Mouse (Mus musculus) neutrophil, adult 59 days (primary cell): ENCODE measurements around the gene Mnx1. TPM values are rescaled to one million over a fixed set of nuclear protein-coding genes. Genes with fewer than 3 reads are reported as not detected.

Experiments
- total RNA-seq, 2 experiments: library from RNA; stranded (reverse); gene quantifications; 1 replicate in 1 of 2; 2 replicates in 1 of 2; pipeline ENCODE4 v1.2.4; 2023

Mnx1 gene
- total RNA-seq: not detected

DNA sequence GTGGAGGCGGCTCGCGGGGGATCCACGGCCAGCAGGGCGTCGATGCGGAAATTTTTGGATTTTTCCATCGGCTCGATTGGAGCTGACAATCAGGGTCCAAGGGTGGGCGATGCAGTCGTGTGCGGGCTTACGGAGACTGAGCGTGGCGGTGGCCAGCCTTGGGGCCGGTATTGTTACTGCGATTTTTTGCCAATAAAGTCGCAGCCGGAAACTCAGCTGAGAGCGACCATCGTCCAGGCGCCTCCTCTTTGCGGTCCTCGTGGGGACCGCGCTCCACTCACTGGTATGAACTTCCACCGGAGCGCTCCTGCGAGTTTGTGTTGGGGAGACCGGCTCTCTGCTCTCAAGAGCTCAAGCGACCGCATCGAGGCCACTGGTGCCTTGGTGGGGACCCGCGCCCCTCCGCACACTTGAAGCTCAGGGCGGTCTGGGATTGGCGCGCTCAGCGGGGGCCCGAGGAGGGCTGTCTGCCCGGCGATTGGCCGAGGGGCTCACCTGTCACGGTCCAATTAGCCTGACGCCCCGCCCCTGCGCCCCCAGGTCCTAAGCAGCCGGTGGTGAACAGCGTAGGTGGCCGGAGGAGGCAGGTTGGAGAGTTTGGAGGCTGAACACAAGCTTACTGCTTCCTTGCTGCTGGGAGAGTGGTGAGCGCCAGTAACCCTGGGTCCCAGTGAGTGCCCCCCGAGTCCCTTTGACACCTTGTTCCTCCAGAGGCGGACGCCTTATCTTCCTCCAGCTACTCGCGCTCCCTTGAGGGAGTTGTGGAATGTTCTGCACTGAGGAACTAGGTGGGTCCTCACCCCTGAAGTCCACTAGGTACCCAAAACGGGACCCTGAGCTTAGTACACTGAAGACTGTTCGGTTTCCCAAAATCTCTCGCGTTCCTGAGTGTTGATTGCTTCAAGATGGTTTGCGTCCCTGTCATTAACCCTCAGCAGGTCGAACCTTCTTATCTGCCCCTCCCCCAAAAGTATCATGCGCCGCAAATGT lies at the start of gene Mnx1:
Gene Mnx1 (minus strand): TSS at position 263 of the 990 bp plus-strand sequence.

GRCm38 (mm10) chr5:29434228-29434871 lies 43.9 kb downstream of the Mnx1 start, which contains the start of gene Nom1:
TSS of gene Nom1 (plus strand) at chr5:29434664.

Other genes starting within 250 kb of the Mnx1 start
- gene Lmbr1, start 100.1 kb downstream of the Mnx1 start, total RNA-seq: 1 to 10 TPM in 1 of 2 experiments, under 1 TPM in 1; 0.73 to 1.3 TPM
- gene Nom1, start 43.8 kb downstream of the Mnx1 start, total RNA-seq: 10 to 100 TPM in 1 of 2 experiments, 1 to 10 TPM in 1; 8.5 to 12.3 TPM
- gene Ube3c, start 90.8 kb upstream of the Mnx1 start, total RNA-seq: 10 to 100 TPM; 17.9 to 18.1 TPM